Mouse (Mus musculus): ENCODE data around the gene Slc25a47. TPM values are rescaled to one million over a fixed set of nuclear protein-coding genes. Genes with fewer than 3 reads are reported as not detected.
A peak's percentile ranks its signal among the peaks of the same experiment; 100 is the strongest.

The Slc25a47 gene
- polyA plus RNA-seq, 1 experiment from 2014 or later: 11.0 TPM

- H3K36me3 ChIP-seq (ENCODE audit: control insufficient read depth, insufficient read depth, low read length): no peaks in the 10 kb centered on the region; the same call in 1 of the 2 replicates
- DNase-seq (ENCODE audit: low spot score) (no peak), ATAC-seq (replicated peaks; ENCODE audit: low FRiP score, low TSS enrichment, low read depth) (no peak)
- H3K9ac ChIP-seq (ENCODE audit: low read length): no peak overlapping the region
- no peak overlapping the region for H3K27ac ChIP-seq (ENCODE audit: low read depth)
- 45% methylated on average over 9 of the region's 9 CpGs for WGBS
- H3K4me1 ChIP-seq (replicated peaks; ENCODE audit: control insufficient read depth, insufficient read depth, low read length): peaks cover 18% of the 10 kb centered on the region
- no peak overlapping the region for H3K4me2 ChIP-seq (ENCODE audit: low read length)
- no peaks in the 10 kb centered on the region for H3K27me3 ChIP-seq (replicated peaks; ENCODE audit: control insufficient read depth, insufficient read depth, low read length)
- no peak overlapping the region for H3K4me3 ChIP-seq (ENCODE audit: low read depth, low read length)
- H3K9me3 ChIP-seq (ENCODE audit: control insufficient read depth, low read length): no peaks in the 10 kb centered on the region
Measured at GRCm38 (mm10) chr12:108831966-108832643, 3.7 kb upstream of the Slc25a47 start.

GRCm38 (mm10) chr12:108832851-108833250 is 3.0 kb upstream of the Slc25a47 start:
- no peak overlapping the region for H3K4me3 ChIP-seq (ENCODE audit: low read depth, low read length)
- no peak overlapping the region for H3K27ac ChIP-seq (ENCODE audit: low read depth)
- no peaks in the 10 kb centered on the region for H3K9me3 ChIP-seq (ENCODE audit: control insufficient read depth, low read length)
- H3K27me3 ChIP-seq (replicated peaks; ENCODE audit: control insufficient read depth, insufficient read depth, low read length): no peaks in the 10 kb centered on the region
- H3K9ac ChIP-seq (ENCODE audit: low read length): no peak overlapping the region
- 86% methylated on average over 8 of the region's 8 CpGs for WGBS
- DNase-seq (ENCODE audit: low spot score) (no peak), ATAC-seq (replicated peaks; ENCODE audit: low FRiP score, low TSS enrichment, low read depth) (no peak)
- H3K36me3 ChIP-seq (ENCODE audit: control insufficient read depth, insufficient read depth, low read length): no peaks in the 10 kb centered on the region
- peaks cover 25% of the 10 kb centered on the region for H3K4me1 ChIP-seq (replicated peaks; ENCODE audit: control insufficient read depth, insufficient read depth, low read length)
- H3K4me2 ChIP-seq (ENCODE audit: low read length): no peak overlapping the region

GRCm38 (mm10) chr12:108833408-108833807 is 2.4 kb upstream of the Slc25a47 start:
- Histone ChIP-seq H3K4me1 (replicated peaks; ENCODE audit: control insufficient read depth, insufficient read depth, low read length) (peaks cover 31% of the 10 kb centered on the region), H3K9me3 (ENCODE audit: control insufficient read depth, low read length) (no peaks in the 10 kb centered on the region), H3K4me2 (ENCODE audit: low read length) (no peak overlapping the region), H3K27ac (ENCODE audit: low read depth) (no peak overlapping the region), H3K36me3 (ENCODE audit: control insufficient read depth, insufficient read depth, low read length) (peaks cover 3% of the 10 kb centered on the region; the same call in 1 of the 2 replicates), H3K4me3 (ENCODE audit: low read depth, low read length) (no peak overlapping the region), H3K9ac (ENCODE audit: low read length) (no peak overlapping the region), H3K27me3 (replicated peaks; ENCODE audit: control insufficient read depth, insufficient read depth, low read length) (no peaks in the 10 kb centered on the region)
- WGBS: 93% methylated on average over 3 of the region's 3 CpGs
- DNase-seq (ENCODE audit: low spot score) (no peak), ATAC-seq (replicated peaks; ENCODE audit: low FRiP score, low TSS enrichment, low read depth) (no peak)

- H3K27me3 ChIP-seq (replicated peaks; ENCODE audit: control insufficient read depth, insufficient read depth, low read length): no peaks in the 10 kb centered on the region
- H3K27ac ChIP-seq (ENCODE audit: low read depth): no peak overlapping the region
- no peaks in the 10 kb centered on the region for H3K9me3 ChIP-seq (ENCODE audit: control insufficient read depth, low read length)
- ATAC-seq (replicated peaks; ENCODE audit: low FRiP score, low TSS enrichment, low read depth) (no peak), DNase-seq (ENCODE audit: low spot score) (no peak)
- peaks cover 3% of the 10 kb centered on the region; the same call in 1 of the 2 replicates for H3K36me3 ChIP-seq (ENCODE audit: control insufficient read depth, insufficient read depth, low read length)
- WGBS: 80% methylated on average over 3 of the region's 3 CpGs
- no peak overlapping the region for H3K4me3 ChIP-seq (ENCODE audit: low read depth, low read length)
- H3K9ac ChIP-seq (ENCODE audit: low read length): no peak overlapping the region
- H3K4me2 ChIP-seq (ENCODE audit: low read length): no peak overlapping the region
- peaks cover 32% of the 10 kb centered on the region for H3K4me1 ChIP-seq (replicated peaks; ENCODE audit: control insufficient read depth, insufficient read depth, low read length)
Measured at GRCm38 (mm10) chr12:108834337-108834736, 1.5 kb upstream of the Slc25a47 start.

- Histone ChIP-seq H3K27ac (ENCODE audit: low read depth) (no peak overlapping the region), H3K27me3 (replicated peaks; ENCODE audit: control insufficient read depth, insufficient read depth, low read length) (no peaks in the 10 kb centered on the region), H3K9ac (ENCODE audit: low read length) (peak overlapping the region; percentile 75), H3K4me2 (ENCODE audit: low read length) (peak overlapping the region; percentile 94), H3K36me3 (ENCODE audit: control insufficient read depth, insufficient read depth, low read length) (peaks cover 3% of the 10 kb centered on the region), H3K4me3 (ENCODE audit: low read depth, low read length) (peak overlapping the region; percentile 53), H3K4me1 (replicated peaks; ENCODE audit: control insufficient read depth, insufficient read depth, low read length) (peaks cover 32% of the 10 kb centered on the region), H3K9me3 (ENCODE audit: control insufficient read depth, low read length) (no peaks in the 10 kb centered on the region)
- no peak for ATAC-seq (replicated peaks; ENCODE audit: low FRiP score, low TSS enrichment, low read depth)
- 28% methylated on average over 5 of the region's 5 CpGs for whole genome bisulfite sequencing
- DNase-seq (ENCODE audit: low spot score): no peak
Measured at GRCm38 (mm10) chr12:108834786-108835185, 1.1 kb upstream of the Slc25a47 start.

GRCm38 (mm10) chr12:108835208-108835839 is 522 bp upstream of the Slc25a47 start:
- ATAC-seq (replicated peaks; ENCODE audit: low FRiP score, low TSS enrichment, low read depth) (no peak; the same call in none of the 2 replicates), DNase-seq (ENCODE audit: low spot score) (peak; percentile 63)
- Histone ChIP-seq H3K27ac (ENCODE audit: low read depth) (no peak overlapping the region), H3K36me3 (ENCODE audit: control insufficient read depth, insufficient read depth, low read length) (peaks cover 3% of the 10 kb centered on the region), H3K4me3 (ENCODE audit: low read depth, low read length) (peak overlapping the region; percentile 53), H3K9me3 (ENCODE audit: control insufficient read depth, low read length) (no peaks in the 10 kb centered on the region), H3K4me2 (ENCODE audit: low read length) (peak overlapping the region; percentile 94), H3K9ac (ENCODE audit: low read length) (peak overlapping the region; percentile 75), H3K4me1 (replicated peaks; ENCODE audit: control insufficient read depth, insufficient read depth, low read length) (peaks cover 32% of the 10 kb centered on the region), H3K27me3 (replicated peaks; ENCODE audit: control insufficient read depth, insufficient read depth, low read length) (no peaks in the 10 kb centered on the region)
- WGBS: 2% methylated on average over 51 of the region's 51 CpGs

- ATAC-seq (replicated peaks; ENCODE audit: low FRiP score, low TSS enrichment, low read depth) (no peak), DNase-seq (ENCODE audit: low spot score) (no peak)
- Histone ChIP-seq H3K4me1 (replicated peaks; ENCODE audit: control insufficient read depth, insufficient read depth, low read length) (peaks cover 31% of the 10 kb centered on the region), H3K9me3 (ENCODE audit: control insufficient read depth, low read length) (no peaks in the 10 kb centered on the region), H3K9ac (ENCODE audit: low read length) (peak overlapping the region; percentile 75), H3K27ac (ENCODE audit: low read depth) (peak overlapping the region; percentile 82), H3K27me3 (replicated peaks; ENCODE audit: control insufficient read depth, insufficient read depth, low read length) (no peaks in the 10 kb centered on the region), H3K4me3 (ENCODE audit: low read depth, low read length) (peak overlapping the region; percentile 53), H3K36me3 (ENCODE audit: control insufficient read depth, insufficient read depth, low read length) (peaks cover 10% of the 10 kb centered on the region), H3K4me2 (ENCODE audit: low read length) (peak overlapping the region; percentile 94)
- 40% methylated on average over 7 of the region's 7 CpGs for WGBS
Measured at GRCm38 (mm10) chr12:108836722-108837121, 876 bp downstream of the Slc25a47 start.

- Histone ChIP-seq H3K4me1 (replicated peaks; ENCODE audit: control insufficient read depth, insufficient read depth, low read length) (peaks cover 19% of the 10 kb centered on the region), H3K4me2 (ENCODE audit: low read length) (no peak overlapping the region), H3K27me3 (replicated peaks; ENCODE audit: control insufficient read depth, insufficient read depth, low read length) (no peaks in the 10 kb centered on the region), H3K4me3 (ENCODE audit: low read depth, low read length) (no peak overlapping the region), H3K36me3 (ENCODE audit: control insufficient read depth, insufficient read depth, low read length) (peaks cover 38% of the 10 kb centered on the region), H3K9ac (ENCODE audit: low read length) (no peak overlapping the region), H3K9me3 (ENCODE audit: control insufficient read depth, low read length) (no peaks in the 10 kb centered on the region), H3K27ac (ENCODE audit: low read depth) (no peak overlapping the region)
- WGBS: 93% methylated on average over 6 of the region's 6 CpGs
- DNase-seq (ENCODE audit: low spot score): no peak
- ATAC-seq (replicated peaks; ENCODE audit: low FRiP score, low TSS enrichment, low read depth): no peak
Measured at GRCm38 (mm10) chr12:108841181-108841580, 5.3 kb downstream of the Slc25a47 start.

Data from intestine, embryonic 14.5 days (tissue).